Mouse (Mus musculus) adrenal gland, postnatal 10 days (tissue): ENCODE measurements around the gene Icosl. TPM values are rescaled to one million over a fixed set of nuclear protein-coding genes. Genes with fewer than 3 reads are reported as not detected.
A peak's percentile ranks its signal among the peaks of the same experiment; 100 is the strongest.
"Not testable (repeated sequence)": the region's sequence is repeated elsewhere in the genome, so short reads cannot be mapped to it uniquely, and the experiment has no call there.

Source experiments
- DNase-seq: peaks from one replicate; pipeline ENCODE4 v3.0.0; 2021; ENCODE audit warnings: mixed read lengths
- long read RNA-seq, 2 experiments: library from polyadenylated mRNA; stranded (forward); transcript quantifications; one replicate each; pipeline ENCODE4 v2.0.0; 2021
- total RNA-seq, 2 experiments: library from RNA; stranded (reverse); gene quantifications; 2 replicates each; pipeline ENCODE4 v1.2.3; 2021

Gene Icosl
- 10 to 100 TPM in 1 of 2 experiments, 1 to 10 TPM in 1; 8.6 to 12.6 TPM for total RNA-seq
- long read RNA-seq, experiment 1, partial matches to known transcripts: 0 of 4 reads
- long read RNA-seq, experiment 1, other reads (novel, unspliced or antisense): 0 of 4 reads
- long read RNA-seq, experiment 2, partial matches to known transcripts: 0 of 5 reads
- long read RNA-seq, experiment 2, other reads (novel, unspliced or antisense): 2 of 5 reads

DNA sequence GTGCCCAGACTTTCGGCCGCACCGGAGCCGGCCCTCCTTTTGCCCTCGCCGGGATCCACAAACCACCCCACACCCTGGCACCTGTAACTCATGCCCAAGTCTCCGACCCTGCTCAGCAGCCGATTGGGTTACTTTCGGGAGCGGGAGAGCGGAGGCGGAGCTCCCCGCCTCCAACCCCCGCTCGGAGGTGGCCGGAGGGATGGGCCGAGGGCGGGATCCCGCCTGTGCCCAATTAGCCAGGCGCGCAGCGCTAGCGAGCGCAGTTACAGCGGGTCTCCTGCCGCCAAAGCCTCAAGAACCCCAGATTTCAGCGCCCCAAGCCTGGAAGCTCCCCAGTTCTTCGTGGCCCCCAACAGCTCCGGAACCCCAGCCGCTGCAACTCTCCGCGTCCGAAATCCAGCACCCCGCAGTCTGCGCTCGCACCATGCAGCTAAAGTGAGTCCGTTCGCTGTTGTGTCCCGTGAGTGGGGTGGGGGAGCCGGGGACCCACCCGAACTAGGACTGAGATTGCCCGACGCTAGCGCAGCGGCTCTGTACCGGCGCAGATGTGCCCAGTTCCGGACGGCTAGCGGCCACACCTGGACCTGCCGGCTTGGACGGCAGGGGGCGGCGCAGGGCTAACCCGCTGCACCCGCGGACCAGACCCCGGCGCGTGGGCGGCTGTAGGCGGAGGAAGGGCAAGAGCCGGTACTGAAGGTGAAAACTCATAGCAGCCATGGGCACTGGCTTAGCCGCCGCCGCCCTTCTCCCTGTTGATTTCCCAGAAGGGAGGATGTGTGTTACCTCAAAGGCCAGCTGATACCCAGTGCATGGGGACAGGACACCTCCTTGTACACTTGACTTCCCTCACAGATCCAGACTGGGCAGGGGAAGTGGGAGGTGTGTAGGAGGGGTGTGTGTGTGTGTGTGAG is at the start of gene Icosl:
Gene Icosl (plus strand): TSS at position 202 of the 911 bp plus-strand sequence.
- peak; percentile 90 for DNase-seq

DNA sequence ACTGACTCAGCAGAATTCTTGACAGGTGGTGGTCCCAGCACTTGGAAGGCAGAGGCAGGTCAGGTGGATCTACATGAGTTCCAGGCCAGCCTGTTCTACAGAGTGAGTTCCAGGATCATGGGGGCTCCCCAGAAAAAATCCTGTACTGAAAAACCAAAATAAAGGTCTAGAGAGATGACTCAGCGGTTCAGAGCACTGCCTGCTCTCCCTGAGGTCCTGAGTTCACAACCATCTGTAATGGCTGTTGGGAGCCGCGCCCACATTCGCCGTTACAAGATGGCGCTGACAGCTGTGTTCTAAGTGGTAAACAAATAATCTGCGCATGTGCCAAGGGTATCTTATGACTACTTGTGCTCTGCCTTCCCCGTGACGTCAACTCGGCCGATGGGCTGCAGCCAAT is 49.1 kb upstream of the Icosl start:
- not testable (repeated sequence) for DNase-seq

DNA sequence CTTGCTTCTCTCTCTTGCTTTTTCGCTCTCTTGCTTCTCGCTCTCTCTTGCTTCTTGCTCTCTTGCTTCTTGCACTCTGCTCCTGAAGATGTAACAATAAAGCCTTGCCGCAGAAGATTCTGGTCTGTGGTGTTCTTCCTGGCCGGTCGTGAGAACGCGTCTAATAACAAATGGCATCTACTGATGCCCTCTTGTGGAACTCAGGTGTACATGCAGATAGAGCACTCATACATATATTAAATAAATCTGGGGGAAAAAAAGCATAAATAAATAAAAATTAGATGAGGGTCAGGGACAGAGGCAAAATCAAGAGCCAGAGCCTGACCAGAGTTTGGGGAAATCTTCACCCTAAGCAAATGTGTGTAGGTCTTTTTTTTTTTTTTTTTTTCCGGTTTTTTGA is 43.6 kb upstream of the Icosl start:
- not testable (repeated sequence) for DNase-seq

DNA sequence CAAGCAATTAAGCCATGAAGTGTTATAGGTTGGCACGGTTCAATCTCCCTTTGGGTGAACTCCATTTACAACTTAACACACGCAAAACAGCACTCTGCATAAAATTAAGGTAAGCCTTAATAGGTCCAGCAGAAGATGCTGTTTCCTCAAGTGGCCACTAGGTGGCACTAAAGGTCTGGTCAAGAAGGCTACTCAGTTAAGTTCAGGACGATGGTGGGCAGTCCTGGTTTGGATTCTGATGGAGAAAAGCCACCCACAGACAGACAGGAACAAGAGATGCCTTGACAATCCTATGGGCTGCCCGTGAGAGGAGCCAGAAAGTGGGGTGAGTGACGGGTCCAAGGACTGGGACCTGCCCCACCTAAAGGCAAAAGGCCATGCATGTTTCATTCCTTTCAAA is 41.0 kb upstream of the Icosl start:
- peak; percentile 79 for DNase-seq

DNA sequence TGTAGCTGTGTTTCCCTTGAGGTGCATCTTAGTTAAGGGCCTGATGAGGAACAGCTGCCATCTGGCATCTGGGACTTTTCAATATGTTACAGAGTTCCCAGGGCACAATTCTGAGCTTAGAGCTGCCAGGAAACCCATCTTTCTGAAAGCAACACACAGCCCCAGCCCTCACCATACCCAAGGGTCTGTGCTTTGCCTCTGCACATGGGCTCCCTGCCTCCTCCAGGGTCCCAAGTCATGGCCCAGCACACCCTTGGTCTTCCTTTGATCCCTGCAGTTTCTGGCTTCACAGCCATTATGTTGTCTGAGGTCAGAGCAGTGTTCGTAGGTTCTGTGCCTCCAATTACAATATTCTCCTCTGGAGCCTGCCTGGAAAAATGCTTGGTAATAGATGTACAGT is 40.0 kb upstream of the Icosl start:
- DNase-seq: no peak

DNA sequence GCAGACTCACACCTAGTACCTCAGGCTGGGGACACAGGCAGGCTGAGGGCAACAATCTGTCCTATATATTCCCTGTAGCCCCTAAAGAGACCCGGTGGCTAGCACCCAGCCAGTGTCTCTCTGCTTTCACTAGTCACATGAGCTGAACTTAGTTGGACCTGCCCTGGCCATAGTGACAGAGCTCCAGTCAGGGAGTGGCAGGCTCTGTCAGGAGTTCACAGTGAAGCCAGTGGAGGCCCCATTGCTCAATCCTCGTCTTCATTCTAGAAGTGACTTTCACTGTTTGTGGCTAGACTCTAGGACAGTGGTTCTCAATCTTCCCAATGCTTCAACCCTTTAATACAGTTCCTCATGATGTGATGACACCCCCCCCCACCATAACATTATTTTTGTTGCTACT is 37.1 kb upstream of the Icosl start:
- no peak for DNase-seq

DNA sequence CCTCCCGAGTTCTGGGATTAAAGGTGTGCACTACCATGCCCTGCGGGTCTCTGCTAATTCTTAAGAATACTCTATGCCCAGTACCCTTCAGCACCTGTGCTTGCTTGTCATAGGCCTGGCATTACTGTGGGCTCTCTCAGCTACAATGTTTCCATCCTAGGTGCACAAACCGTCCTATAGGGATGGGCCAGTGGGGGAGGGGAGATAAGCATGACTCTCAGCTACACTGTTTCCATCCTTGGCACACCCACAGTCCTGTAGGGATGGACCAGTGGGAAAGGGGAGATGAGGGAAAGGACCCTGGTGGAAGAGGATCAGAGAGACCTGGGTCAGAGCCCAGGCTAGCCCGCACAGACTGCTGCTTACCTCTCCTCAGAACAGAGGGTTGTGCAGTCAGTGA is 32.0 kb upstream of the Icosl start:
- DNase-seq: no peak

DNA sequence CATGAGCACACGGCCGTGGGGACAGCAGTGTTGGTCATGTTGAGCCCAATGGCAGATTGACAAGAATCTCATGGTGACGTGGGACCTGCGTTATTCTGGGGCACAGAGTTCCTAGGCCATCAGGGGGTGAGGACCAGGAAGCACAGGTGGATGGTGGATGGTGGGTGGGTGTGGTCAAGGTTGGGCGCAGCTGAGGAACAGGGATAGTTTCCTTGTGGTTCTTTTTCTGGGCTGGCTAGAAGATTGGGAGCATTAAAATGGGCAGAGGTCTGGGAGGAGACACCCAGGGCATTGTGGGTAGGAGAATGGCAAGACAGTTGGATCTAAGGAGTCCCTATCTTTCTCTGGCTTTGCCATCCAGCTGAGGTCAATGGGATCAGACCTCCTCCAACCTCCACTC is 27.5 kb upstream of the Icosl start, which contains the start of gene Dnmt3l:
Gene Dnmt3l (plus strand): TSS at position 301 of the 400 bp plus-strand sequence.
- no peak for DNase-seq

DNA sequence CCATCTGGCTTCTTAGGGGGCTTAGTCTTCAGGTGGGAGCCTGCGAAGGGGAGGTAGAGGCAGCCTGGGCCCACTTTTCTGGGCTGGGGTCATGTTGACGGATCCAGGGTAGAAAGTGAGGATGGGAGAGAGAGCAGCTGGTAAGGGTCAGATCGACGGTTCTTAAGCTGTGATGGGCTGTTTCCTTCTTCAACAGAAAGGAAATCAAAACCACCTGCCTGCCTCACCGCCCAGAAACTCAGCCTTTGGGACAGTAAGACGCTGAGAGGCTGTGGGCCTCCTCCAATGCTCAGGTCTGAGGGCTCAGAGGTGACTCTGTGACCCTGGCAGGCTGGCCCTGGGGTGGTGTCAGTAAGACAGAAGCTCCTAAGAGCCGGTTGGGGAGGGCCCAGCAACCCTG is 27.0 kb upstream of the Icosl start:
- DNase-seq: no peak

DNA sequence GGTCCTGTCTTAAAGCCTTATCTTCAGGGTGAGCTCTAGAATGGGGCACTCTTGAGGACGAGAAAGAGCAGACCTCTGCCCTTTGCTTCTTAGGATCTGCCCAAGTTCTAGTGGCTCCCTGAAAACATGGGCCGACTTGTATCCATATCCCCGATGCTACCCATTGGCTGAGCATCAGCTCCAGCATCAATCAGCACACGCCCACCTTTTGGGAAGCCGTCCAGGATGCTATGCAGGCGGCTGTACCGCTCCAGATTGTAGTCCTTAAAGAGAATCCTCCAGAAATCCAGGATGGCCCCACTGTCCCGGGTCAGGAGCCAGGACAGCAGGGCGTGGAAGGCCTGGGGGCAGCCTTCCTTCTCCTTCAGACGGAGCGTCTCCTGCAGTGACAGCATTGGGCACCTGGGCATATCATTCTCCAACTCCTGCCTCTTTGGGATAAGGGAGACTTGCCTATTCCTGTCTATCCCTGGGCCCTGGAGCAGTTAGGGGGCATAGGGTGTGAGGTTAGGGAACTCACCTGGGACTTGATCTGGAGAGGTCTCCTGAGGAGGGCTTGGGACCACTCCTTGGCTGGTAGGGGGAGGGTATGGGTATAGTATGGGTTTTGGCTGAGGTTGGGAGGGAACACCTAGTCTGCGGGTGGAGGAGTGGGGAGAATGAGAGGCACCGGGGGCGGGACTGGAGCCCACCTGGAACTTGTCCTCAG is 26.3 kb upstream of the Icosl start:
- DNase-seq: no peak

DNA sequence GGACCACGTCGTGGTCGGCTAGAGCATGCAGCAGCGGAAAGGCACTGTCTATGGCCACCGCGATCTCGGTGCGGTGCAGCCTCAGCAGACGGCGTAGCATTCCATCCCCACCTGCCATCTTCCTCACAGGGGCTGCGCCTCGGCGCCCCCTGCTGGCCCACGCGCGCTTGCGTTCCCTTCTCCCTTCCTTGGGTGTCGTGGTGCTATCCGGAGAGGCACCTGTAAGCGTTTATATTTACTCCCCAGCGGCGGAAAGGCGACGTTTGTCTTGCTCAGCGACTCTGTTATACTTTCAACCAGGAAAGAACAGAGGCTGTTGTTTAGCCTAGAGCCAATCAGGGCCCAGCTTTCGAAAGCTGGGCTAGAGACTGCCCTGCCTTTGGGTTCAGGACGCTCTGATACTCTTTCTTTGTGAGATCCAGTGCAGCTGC is 25.7 kb upstream of the Icosl start, which contains the start of gene Aire:
Gene Aire (minus strand): TSS at position 205 of the 431 bp plus-strand sequence.
- peak; percentile 77 for DNase-seq

DNA sequence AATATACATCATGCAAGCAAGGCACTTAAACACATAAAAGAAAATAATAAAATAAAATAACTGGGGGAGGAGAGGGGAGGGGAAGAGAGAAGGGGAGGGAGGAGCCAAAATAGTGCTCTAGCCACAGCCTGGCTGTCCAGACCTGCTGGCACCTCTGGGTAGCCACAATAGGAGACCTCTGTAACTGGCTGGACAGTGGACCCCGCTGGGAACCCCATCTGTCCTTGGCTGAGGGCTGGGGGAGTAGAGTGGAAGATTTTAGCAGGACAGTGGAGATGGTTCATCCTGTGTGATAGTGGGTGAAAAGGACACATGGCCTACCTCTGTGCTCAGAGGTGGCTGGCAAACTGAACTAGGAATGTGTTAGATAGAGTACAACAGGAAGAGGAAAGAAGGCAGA is 24.6 kb upstream of the Icosl start:
- no peak for DNase-seq

DNA sequence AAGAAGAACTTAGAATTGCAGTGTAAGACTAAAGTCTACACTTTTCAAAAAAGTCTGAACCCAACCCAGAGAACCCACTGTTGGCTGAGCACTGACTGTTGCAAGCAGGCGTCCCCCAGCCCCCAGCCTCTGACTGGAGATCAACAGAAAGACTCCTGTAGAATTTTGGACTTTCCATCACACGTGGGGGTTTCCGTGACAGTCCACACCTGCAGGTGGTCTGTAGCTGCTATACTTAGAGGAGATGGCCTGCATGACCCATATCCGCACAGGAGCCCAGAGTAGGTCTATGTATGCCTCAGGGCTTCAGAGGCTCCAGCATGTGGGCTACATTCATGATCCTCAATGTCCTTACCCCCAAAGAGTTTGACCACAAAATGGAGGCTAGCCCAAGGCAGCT is 22.7 kb upstream of the Icosl start:
- no peak for DNase-seq

DNA sequence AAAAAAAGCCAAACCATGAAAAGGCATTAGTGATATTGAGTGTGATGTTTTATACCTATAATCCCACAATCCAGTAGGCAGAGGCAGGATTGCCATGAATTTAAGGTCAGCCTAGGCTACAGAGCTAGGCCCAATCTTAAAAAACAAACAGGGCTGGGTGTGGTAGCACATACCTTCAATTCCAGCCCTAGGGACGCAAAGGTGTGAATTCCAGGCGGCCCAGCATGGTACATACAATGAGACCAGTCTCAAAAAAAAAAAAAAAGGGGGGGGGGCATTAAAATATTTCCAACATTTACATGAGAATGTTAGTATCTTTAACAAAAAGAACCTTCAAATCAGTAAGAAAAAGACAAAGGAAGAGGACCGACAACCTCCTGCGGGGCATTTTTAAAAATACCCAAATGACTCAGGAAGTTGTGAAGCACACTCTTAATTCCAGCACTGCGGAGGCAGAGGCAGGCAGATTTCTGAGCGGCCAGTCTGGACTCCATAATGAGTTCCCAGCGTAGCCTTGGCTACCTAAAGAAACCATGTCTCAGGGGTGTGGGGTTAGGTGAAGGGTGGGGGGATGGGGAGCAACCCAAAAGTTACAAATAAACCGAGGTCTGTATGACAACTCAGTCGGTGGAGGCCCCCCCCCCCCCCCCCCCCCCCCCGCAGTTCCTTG is 20.9 kb upstream of the Icosl start:
- no peak for DNase-seq

DNA sequence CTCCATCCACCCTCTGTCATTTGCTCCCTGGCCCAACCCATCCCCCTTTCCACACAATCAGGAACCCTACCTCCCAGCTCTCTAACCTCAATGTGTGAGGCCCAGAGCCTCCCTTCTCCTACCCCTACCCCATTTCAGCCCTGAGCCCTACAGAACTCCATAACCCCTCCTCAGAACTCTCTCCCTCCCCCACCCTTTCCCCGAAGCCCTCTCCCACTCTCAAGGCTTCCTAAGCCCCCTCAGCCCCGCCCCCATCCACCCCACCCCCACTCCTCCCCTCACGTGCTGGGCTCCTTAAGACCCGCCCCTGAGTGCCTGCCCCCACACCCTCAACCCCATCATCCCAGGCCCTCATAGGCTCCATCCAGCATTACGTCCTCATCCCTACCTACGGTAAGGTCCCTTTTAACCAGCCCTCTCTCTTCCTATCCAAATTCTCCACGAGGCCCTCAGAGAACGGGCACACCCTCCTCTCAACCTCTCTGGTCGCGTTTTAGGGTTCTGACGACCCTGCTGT is 19.5 kb upstream of the Icosl start:
- DNase-seq: no peak

DNA sequence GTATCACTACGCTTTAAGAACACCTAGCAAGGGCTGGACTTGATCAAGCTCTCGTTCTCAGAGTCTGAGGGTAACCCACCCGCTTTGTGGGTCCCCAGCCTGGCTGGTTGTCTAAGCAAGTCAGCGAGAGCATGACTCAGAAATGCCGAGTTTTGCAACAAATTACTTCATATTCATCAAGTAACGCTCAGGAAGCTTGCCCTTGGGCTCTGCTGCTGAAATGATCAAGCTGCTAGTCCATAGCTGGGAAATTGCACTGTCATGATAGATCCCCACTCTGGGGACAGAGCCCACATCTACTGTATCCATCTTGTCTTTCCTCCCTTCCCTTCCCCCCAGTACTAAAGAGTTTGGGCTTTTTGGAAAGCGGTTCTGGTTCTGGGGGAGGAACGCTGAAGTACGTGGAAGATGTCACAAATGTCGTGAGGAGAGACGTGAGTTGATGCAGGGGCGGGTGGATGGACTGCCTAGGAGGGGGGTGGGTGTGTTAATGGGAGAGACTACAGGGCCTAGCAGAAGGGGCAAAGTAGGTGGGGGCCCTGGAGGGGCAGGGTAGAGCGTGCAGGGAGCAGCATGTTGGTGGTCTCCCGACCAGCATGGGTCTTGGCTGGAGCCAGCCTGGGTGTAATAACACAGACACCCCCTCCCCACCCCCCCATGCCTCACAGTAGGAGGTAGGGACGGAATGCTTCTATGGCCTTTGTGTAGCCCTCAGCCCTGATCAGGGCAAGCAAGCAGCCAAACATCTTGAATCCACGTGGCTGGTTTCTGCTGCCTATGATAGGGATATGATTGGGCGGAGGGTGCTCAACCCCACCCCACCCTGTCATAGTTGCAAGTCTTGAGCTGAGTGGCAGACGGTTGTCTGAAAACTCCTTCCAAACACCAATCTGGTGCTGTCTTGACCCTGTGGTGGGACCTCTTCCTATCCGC is 14.2 kb upstream of the Icosl start:
- DNase-seq: peak; percentile 55

DNA sequence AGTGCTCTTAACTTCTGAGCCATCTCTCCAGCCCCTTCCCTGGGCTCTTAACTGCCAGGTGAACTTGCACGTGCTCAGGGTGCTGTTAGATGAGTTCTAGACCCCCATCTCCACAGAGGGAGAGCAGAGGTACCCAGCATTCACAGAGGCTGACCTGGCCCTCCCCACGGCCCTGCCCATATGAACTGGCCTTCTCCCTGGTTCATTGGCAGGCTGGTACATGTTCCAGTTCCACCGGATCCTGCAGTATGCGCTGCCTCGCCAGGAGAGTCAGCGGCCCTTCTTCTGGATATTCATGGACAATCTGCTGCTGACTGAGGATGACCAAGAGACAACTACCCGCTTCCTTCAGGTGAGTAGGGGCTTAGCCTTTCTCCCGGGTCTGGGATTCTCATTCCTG is 12.0 kb upstream of the Icosl start:
- DNase-seq: no peak

DNA sequence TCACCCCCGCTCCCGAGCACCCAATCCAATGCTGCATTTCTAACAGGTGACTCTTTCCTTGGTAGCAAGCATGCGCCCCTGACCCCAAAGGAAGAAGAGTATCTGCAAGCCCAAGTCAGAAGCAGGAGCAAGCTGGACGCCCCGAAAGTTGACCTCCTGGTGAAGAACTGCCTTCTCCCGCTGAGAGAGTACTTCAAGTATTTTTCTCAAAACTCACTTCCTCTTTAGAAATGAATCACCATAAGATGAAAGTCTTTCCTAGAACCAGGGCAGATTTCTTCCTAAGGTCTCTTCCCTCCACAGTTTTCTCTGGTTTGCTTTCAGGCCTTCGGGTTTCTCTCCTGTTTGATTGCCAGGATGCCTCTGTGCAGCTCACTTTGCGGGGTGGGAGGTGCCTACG is 6.0 kb upstream of the Icosl start:
- no peak for DNase-seq

DNA sequence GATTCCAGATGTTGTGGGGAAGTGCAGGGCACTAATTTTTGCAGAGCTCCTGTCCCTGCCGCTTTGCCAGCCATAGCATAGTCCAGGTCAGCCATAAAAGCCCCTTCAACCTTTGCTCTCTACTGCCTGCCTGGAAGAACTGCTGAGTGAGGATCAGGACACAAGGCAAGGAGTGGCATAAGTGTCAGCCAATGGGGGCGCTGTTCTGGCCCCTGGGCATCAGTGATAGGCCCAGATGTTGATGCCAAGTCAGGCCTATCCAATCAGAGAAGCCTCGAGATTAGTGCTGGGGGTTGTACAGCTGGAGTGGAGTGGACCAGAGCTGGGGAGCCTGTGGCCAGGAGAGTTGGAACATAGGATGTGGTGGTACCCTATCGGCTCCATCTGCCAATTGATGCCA is 1.9 kb upstream of the Icosl start:
- DNase-seq: peak; percentile 26

DNA sequence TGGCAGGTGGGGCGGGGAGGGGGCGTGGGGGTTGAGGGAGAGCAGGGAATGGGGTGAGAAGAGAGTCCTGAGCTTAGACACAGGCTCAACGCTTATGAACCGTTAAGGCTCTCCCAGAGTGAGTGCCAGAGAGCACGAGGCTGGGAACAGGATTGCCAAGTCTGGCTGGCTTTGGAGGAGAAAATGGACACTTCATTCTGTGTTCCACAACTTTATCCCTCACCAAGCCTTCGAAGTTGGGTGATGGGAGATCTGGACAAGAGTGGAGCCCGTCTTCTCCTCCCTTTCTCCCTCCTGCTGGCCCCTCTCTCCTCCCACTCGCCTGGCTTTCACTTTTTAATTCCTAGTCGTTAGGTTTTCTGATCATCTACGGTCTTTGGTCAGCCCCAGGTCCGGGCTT is 561 bp upstream of the Icosl start:
- peak; percentile 20 for DNase-seq

DNA sequence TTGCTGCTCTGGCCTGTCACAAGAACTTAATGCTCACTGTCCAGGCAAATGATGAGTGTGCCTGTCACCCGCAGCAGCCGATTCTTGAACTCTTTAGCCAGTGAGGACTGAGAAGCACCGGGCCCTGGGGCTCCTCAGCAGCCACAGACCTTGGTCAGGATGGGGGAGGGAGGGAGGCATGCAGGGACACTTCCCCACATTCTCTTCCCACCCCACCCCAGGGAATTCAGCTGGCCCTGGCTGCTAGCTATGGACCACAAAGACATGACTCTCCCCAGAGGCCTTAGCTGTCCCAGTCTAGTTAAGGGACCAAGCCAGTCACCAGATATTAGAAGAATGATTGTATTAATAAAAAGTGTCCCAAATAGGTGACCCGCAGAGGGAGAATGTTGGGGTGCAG is 5.0 kb downstream of the Icosl start:
- DNase-seq: no peak
